Mouse (Mus musculus) embryonic fibroblast, embryonic 13.5 days (primary cell): ENCODE data around the gene Dynll1. TPM values are rescaled to one million over a fixed set of nuclear protein-coding genes. Genes with fewer than 3 reads are reported as not detected.
"Not testable (repeated sequence)": the region's sequence is repeated elsewhere in the genome, so short reads cannot be mapped to it uniquely, and the experiment has no call there.

ENCODE experiments used
- H3K27ac ChIP-seq: 2 replicates; pipeline ENCODE4 v1.5.1; 2012; ENCODE audit warnings: low read length, control low read depth, inconsistent platforms; ENCODE audit not compliant: insufficient read depth
- H3K4me1 ChIP-seq: 2 replicates; pipeline ENCODE4 v1.6.1; 2011; ENCODE audit warnings: low read length; ENCODE audit not compliant: control insufficient read depth, insufficient read depth
- H3K4me3 ChIP-seq: 2 replicates; pipeline ENCODE4 v1.5.1; 2011; ENCODE audit warnings: mild to moderate bottlenecking, control low read depth, low read length; ENCODE audit not compliant: insufficient read depth
- CTCF ChIP-seq: IDR thresholded peaks from 2 replicates; pipeline ENCODE4 v1.5.1; 2011; ENCODE audit warnings: mild to moderate bottlenecking, control low read depth, low read length, moderate library complexity, borderline replicate concordance; ENCODE audit not compliant: insufficient read depth
- POLR2A ChIP-seq: IDR thresholded peaks from 2 replicates; pipeline ENCODE4 v1.6.1; 2011; ENCODE audit warnings: low read depth, mild to moderate bottlenecking, control low read depth, low read length, moderate library complexity
- polyA plus RNA-seq: library from polyadenylated mRNA; stranded (reverse); fragments of >200 nt; gene quantifications from 2 replicates; pipeline ENCODE4 v1.2.4, GENCODE M21; 2011; ENCODE audit warnings: low read depth; ENCODE audit not compliant: missing spikeins, insufficient read length

Dynll1 gene
- polyA plus RNA-seq, 1 experiment = 572 TPM

DNA sequence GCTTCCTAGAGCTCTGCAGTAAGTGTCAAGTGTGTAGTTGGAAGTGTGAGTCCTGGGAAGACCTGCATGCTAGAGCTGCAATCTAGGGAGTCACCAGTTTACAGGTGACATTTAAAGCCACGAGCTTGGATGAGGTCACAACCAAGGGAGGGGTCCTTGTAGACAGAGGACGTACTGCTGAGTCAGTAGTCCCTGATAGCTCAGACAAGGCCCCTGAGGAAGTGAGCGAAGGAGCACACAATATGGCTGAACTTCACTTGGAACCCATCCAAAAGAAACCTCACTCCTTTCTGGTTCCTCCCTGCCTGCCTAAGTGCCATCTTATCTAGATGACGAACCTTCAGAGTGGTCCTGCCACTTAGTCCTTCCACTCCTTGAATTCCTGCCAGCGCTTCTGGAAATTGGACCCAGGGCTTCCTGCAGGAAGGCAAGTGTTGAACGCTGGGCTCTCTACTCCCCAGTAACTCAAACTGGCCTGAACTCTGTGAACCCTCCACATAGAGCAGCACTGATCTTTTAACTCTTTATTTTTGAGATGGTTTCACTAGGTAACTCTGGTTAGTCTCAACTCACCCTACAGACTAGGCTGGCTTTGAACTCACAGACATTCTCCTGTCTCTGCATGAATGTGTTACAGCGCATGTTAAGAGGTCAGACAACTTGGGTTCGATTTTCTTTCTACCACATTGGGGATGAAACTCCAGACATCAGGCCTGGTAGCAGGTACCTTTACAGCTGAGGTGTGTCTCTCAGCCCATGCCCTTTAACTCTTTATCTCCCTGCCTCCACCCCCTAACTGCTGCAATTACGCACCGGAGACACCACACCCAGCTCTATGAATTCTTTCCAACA, 12.2 kb upstream of the Dynll1 start:
- no peak overlapping the region for H3K4me3 ChIP-seq
- H3K4me1 ChIP-seq = peaks cover 2% of the 10 kb centered on the region; the same call in 1 of the 2 replicates
- no peak overlapping the region for H3K27ac ChIP-seq
- TF ChIP-seq CTCF = no peak
- TF ChIP-seq POLR2A = no peak

DNA sequence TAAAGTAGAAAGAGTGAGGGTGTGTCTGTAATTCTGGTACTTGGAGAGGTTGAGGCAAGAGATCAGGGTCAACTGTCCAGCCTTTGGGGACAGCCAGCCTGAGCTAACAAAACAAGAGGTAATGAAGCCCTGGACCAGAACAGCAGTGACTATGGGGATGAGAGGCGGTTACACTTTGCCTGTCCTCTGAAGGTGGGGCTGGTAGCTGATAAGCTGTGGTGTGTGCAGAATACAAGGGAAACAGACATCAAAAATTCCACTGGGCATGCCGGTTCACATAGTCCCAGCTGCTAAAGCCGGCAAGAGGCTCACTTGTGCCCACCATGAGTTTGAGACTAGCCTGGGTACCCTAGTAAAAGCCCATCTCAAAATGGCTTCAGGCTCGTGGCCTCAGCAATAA, 11.6 kb upstream of the Dynll1 start:
- Histone ChIP-seq H3K4me1 (no peaks in the 10 kb centered on the region), H3K27ac (no peak overlapping the region), H3K4me3 (no peak overlapping the region)
- TF ChIP-seq CTCF (no peak), POLR2A (no peak)

DNA sequence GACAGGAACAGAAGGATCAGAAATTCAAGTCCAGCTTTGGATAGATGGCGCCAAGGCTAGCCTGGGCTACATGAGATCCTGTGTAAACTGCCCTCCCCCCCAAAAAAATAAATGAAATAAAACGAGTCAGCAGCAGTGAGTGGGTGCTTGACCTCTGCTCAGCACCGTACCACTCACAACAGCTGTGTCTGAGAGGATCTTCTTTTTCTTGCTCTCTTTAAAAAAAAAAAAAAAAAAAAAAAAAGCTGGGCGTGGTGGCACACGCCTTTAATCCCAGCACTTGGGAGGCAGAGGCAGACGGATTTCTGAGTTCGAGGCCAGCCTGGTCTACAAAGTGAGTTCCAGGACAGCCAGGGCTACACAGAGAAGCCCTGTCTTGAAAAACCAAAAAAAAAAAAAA, 1.4 kb upstream of the Dynll1 start:
- H3K27ac ChIP-seq, H3K4me1 ChIP-seq, H3K4me3 ChIP-seq: not testable (repeated sequence)

DNA sequence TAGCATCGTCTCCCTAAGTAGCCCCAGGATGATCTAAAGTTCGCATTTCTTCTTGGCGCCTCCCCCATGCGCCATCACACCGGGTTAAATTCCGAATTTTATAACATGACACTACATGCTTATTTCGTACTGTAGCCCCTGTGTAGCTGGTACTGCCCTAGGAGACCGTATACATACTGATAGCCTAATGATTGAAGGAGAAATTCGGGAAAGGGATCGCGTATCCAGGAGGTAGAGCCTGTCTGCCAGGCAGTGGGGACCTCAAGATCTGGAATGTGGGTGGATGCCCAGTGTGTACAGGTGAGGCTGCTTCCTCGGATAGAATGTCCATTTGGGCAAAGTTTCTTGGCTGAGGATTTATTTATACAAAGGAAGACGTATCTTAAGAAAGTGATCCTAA, 816 bp upstream of the Dynll1 start:
- Histone ChIP-seq H3K4me3 (peak overlapping the region; percentile 49), H3K4me1 (peaks cover 4% of the 10 kb centered on the region; the same call in 1 of the 2 replicates), H3K27ac (peak overlapping the region; percentile 4; the same call in 1 of the 2 replicates)
- TF ChIP-seq POLR2A = no peak
- no peak for TF ChIP-seq CTCF

DNA sequence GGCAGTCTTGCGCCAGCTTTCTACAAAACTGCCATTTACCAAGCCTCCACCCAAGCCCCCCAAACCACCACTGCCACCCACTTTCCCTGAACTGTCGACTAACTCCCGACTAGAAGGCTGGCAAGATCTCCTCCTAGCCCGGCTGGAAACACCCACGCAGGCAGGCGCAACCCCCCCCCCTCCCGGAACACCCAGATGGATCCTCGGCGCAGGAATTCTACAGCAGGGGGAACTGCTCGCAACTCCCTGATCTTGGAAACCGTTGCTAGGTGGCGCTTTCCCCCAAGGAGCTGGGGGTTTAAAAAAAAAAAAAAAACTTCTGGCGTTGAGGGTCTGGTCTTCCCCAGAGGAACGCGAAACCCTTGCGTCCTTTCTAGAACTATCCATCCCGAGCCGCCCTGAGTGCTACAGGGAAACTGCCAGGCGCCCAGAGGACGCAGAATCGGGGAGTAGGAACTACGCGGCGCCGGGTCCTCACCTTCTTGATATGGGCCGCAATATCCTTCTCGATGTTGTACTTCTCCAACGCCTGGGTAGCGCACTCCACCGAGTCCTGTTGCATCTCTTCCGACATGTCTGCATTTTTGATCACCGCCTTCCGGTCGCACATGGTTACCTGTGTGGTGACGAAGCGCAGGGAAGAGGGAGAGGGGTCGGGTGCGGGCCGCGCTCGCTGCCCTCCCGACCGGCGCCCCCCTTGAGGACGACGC, 609 bp downstream of the Dynll1 start:
- peaks cover 4% of the 10 kb centered on the region; the same call in 1 of the 2 replicates for H3K4me1 ChIP-seq
- H3K4me3 ChIP-seq = peak overlapping the region; percentile 62
- peak overlapping the region; percentile 45 for H3K27ac ChIP-seq
- TF ChIP-seq POLR2A (peak; percentile 39; the same call in 1 of the 2 replicates), CTCF (no peak)

DNA sequence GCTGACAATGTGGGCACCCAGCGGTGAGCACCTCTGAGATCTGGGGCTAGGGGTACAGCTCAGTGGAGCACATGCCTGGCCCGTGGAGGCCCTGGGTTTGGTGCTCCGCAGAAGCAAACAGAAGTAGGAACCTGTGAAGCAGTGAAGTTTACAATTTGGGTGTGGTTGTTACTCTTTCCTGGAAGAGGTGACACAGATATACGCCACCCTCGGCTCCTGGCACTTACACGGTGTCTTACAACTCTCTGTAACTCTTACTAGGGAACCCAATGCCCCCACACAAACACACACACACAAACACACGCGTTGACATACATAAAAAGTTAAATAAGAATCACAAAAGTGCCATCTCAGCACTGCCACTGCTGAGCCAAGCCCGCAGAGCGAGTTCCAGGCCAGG, 4.5 kb downstream of the Dynll1 start:
- Histone ChIP-seq H3K27ac (no peak overlapping the region), H3K4me1 (peaks cover 4% of the 10 kb centered on the region; the same call in 1 of the 2 replicates), H3K4me3 (no peak overlapping the region)
- TF ChIP-seq CTCF (no peak), POLR2A (peak; percentile 28)

DNA sequence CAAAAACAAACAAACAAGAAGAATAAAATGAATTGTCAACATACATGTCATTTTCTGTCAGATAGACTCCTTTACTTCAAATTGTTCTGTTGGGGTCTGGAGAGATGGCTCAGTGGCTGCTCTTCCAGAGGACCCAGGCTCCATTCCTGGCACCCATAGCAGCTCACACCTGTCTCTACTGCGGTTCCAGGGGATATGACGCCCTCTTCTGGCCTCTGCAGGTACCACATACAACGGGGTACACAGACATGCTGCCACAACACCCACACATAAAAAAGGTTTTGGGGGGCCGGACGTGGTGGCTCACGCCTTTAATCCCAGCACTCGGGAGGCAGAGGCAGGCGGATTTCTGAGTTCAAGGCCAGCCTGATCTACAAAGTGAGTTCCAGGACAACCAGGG, 6.6 kb downstream of the Dynll1 start:
- Histone ChIP-seq H3K4me1 (peaks cover 4% of the 10 kb centered on the region; the same call in 1 of the 2 replicates), H3K4me3 (no peak overlapping the region), H3K27ac (no peak overlapping the region)
- no peak for TF ChIP-seq POLR2A
- TF ChIP-seq CTCF = no peak

DNA sequence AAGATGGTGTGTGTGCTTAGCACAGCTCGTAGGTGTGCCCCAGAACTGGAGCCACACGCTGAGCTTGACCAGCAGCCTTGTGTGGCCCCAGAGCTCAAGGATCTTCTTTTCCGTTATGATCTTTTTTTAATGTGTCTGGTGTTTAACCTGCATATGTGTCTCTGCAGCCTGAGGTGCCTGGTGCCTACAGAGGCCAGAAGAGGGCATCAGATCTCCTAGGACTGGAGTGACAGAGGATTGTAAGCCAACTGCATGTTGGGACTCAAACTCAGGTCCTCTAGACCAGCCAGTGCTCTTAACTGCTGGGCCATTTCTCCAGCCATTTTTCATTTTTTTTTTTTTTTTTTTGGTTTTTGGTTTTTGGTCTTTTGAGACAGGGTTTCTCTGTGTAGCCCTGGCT, 16.1 kb downstream of the Dynll1 start:
- no peak overlapping the region for H3K27ac ChIP-seq
- TF ChIP-seq POLR2A = no peak
- no peak for TF ChIP-seq CTCF
- no peaks in the 10 kb centered on the region; the same call in 1 of the 2 replicates for H3K4me1 ChIP-seq
- H3K4me3 ChIP-seq = no peak overlapping the region

DNA sequence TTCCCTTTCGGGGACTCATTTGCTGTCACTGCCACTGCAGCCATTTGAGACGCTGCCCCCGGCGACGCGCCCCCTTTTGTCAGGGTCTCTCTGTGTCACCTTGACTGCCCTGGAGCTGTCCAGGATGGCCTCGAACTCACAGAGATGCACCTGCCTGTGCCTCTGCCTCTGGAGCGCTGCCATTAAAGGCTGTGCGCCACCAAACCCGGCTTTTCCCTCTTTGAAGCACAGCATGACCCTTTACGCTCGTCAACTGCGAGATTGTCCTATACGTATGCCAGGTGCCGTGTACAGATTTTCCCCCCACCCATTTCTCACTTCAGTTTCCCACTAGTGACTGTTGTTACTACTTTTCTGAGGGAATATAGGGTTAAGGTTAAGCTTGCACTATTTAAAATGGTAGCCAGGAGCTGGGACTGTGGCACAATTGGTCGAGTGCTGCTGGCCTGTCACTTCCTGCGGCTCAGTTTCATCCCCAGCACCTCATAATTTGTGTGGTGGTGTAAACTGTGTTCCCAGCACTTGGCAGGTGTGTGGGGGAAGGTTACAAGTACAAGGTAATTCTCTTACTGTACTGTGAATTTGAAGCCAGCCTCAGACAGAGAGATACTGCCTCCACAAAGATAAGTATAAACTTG, 20.6 kb downstream of the Dynll1 start:
- Histone ChIP-seq H3K4me3 (peak overlapping the region; percentile 98), H3K4me1 (no peaks in the 10 kb centered on the region; the same call in 1 of the 2 replicates), H3K27ac (no peak overlapping the region)
- TF ChIP-seq CTCF (no peak), POLR2A (no peak)
